Mouse (Mus musculus) heart, adult 2 months (tissue): ENCODE data around the gene Exosc7.

Experiments
- EP300 ChIP-seq: fragments of 200-500 bp; IDR thresholded peaks from 2 replicates; pipeline ENCODE4 v1.6.1; 2011; ENCODE audit warnings: low read depth, low read length, control low read depth; ENCODE audit not compliant: insufficient read depth
- POLR2A ChIP-seq: fragments of 200-500 bp; IDR thresholded peaks from 2 replicates; pipeline ENCODE4 v1.6.1; 2011; ENCODE audit warnings: mild to moderate bottlenecking, low read depth, low read length, control low read depth; ENCODE audit not compliant: insufficient read depth

DNA sequence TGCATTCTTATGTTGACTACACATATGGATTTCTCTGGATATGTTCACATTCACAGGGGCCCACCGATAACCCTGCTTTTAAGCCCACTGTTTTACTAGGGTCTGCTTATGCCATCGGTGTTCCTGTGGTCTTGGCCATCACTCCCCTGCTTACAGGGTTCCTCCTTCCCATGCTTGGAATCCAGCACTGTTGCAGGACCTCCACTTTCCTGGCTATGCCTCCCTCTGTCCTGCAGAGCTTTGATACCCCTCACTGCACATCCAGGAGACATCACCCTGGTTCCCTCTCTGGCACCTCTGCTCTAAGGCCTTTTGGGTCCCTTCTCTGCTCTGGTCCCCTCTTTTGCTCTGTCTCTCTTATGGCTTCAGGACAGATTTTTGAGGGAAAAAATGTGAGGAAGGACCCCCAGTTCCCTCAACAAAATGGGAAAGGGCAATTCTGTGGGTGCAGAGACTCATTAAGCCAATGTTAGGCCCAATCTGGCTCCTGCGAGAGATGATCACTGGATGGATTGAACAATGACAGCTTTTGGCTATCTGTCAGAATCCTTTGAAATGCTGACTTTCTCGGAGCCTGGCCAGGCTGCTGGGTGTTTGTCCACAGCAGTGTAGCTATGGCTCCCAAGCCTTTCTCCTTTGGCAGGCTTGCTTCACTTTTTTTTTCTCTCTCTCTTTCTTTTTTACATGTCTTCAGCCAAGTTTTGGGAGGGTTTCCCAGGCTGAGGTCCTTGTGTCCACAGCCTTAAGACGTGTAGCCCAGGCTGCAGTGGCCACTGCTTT lies 37.4 kb downstream of the Exosc7 start, which contains the start of gene Clec3b:
- TF ChIP-seq POLR2A (no peak), EP300 (no peak)
